Mouse (Mus musculus): ENCODE measurements around the gene Supt5. TPM values are rescaled to one million over a fixed set of nuclear protein-coding genes. Genes with fewer than 3 reads are reported as not detected.
A peak's percentile ranks its signal among the peaks of the same experiment; 100 is the strongest.

Gene Supt5
- total and polyA plus RNA-seq, 3 experiments = 66.0 to 448 (median 156) TPM

DNA sequence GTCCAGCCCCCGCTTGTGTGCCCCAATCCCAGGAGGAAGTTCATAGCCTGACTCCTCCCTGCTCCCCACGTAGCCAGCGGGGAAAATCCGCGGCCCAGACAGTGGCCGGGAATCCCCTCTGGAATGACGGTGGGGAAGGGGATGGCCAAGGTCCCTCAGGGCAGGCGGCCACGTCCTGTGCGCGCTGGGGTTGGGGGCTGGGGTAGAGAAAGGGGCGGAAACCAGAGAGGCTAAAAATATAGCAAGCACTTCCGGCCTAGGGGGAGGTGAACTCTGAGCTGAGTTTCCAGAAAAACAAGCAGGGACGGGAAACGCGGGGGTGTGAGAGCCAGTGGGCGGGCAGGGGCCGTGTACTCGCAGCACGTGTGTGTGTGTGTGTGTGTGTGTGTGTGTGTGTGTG, 43.4 kb upstream of the Supt5 start:
- Histone ChIP-seq H3K27ac (ENCODE audit: control insufficient read depth, low read depth, low read length) (peak overlapping the region; percentile 95), H3K4me3 (ENCODE audit: control insufficient read depth in 1 of 2, insufficient read depth in 1 of 2, low read depth in 2 of 2, low read length in 2 of 2) (peak overlapping the region; percentile 57 to 85), H3K9ac (ENCODE audit: control insufficient read depth, low read depth, low read length, poor library complexity, severe bottlenecking) (peak overlapping the region; percentile 74), H3K4me1 (ENCODE audit: control insufficient read depth in 1 of 2, insufficient read depth in 2 of 2, low read length in 2 of 2) (peaks cover 6 to 29% of the 10 kb centered on the region in 2 experiments), H3K27me3 (ENCODE audit: control insufficient read depth in 1 of 2, insufficient read depth in 2 of 2, low read length in 2 of 2) (no peaks in the 10 kb centered on the region), H3K9me3 (replicated peaks; ENCODE audit: insufficient read depth, low read length) (no peaks in the 10 kb centered on the region), H3K36me3 (ENCODE audit: control insufficient read depth in 1 of 2, insufficient read depth in 2 of 2, low read length in 2 of 2) (peaks cover 0 to 16% of the 10 kb centered on the region in 2 experiments; a peak in 2 of 4 replicates), H3K79me2 (ENCODE audit: control insufficient read depth, insufficient read depth, low read length, poor library complexity) (peaks cover 3% of the 10 kb centered on the region)
- TF ChIP-seq NELFE (IDR thresholded peaks at IDR 0.05; ENCODE audit: low read depth, low read length) = peak; percentile 42
- TF ChIP-seq UBTF (IDR thresholded peaks at IDR 0.05; ENCODE audit: borderline replicate concordance, insufficient read depth, low read depth, low read length) = 0 out of 2 replicates have a peak, but pooled peaks have one; percentile 38
- peak; percentile 83; the same call in 1 of the 2 replicates for TF ChIP-seq BHLHE40 (IDR thresholded peaks at IDR 0.05; ENCODE audit: borderline replicate concordance, low read depth, low read length)
- peak; percentile 44 for TF ChIP-seq MAX (IDR thresholded peaks at IDR 0.05; ENCODE audit: low read length)
- peak; percentile 76; the same call in 1 of the 2 replicates for TF ChIP-seq MXI1 (IDR thresholded peaks at IDR 0.05; ENCODE audit: low read depth, low read length)
- TF ChIP-seq SIN3A (IDR thresholded peaks at IDR 0.05; ENCODE audit: low read length) = peak; percentile 78
- TF ChIP-seq POLR2A (IDR thresholded peaks at IDR 0.05; ENCODE audit: control insufficient read depth in 1 of 2, insufficient read depth in 1 of 2, low read depth in 1 of 2, low read length in 2 of 2, poor library complexity in 1 of 2) = 0 out of 4 replicates have a peak, but pooled peaks of 1 of the 2 experiments have one; percentile 15
- no peak for TF ChIP-seq MAZ (IDR thresholded peaks at IDR 0.05; ENCODE audit: low read depth, low read length)
- TF ChIP-seq ETS1 (IDR thresholded peaks at IDR 0.05; ENCODE audit: low read depth, low read length) = peak; percentile 75
- no peak for TF ChIP-seq CTCF (IDR thresholded peaks at IDR 0.05 in 2 of 3, conservative IDR thresholded peaks at IDR 0.05 in 1 of 3; ENCODE audit: control insufficient read depth in 1 of 3, insufficient read depth in 1 of 3, low read depth in 2 of 3, low read length in 3 of 3, poor library complexity in 1 of 3, severe bottlenecking in 1 of 3)
- peak; percentile 68; the same call in 1 of the 2 replicates for TF ChIP-seq CHD1 (IDR thresholded peaks at IDR 0.05; ENCODE audit: low read depth, low read length)
- TF ChIP-seq POLR2AphosphoS5 (IDR thresholded peaks at IDR 0.05; ENCODE audit: borderline replicate concordance, low read depth, low read length) = no peak
- peak; percentile 7; the same call in 1 of the 2 replicates for TF ChIP-seq USF1 (IDR thresholded peaks at IDR 0.05; ENCODE audit: low read depth, low read length)
- TF ChIP-seq HCFC1 (IDR thresholded peaks at IDR 0.05; ENCODE audit: low read depth, low read length) = peak; percentile 49; the same call in 1 of the 2 replicates
- no peak for TF ChIP-seq NRF1 (IDR thresholded peaks at IDR 0.05; ENCODE audit: insufficient read depth, low read depth, low read length, poor library complexity, severe bottlenecking)
- TF ChIP-seq MEF2A (IDR thresholded peaks at IDR 0.05; ENCODE audit: extremely low read depth, insufficient replicate concordance, low read depth, low read length, poor library complexity, severe bottlenecking) = peak; percentile 93
- peak in 1 of 2 experiments; percentile 53; a peak in 2 of 4 replicates for TF ChIP-seq EP300 (IDR thresholded peaks at IDR 0.05; ENCODE audit: low read depth in 1 of 2, low read length in 2 of 2)
- TF ChIP-seq CHD2 (IDR thresholded peaks at IDR 0.05; ENCODE audit: low read length) = peak; percentile 35; the same call in 1 of the 2 replicates
- peak; percentile 70; the same call in 1 of the 2 replicates for TF ChIP-seq ELF1 (IDR thresholded peaks at IDR 0.05; ENCODE audit: low read depth, low read length)
- peak; percentile 81 for DNase-seq (ENCODE audit: low read depth, low spot score)

Measured in MEL (cell line).